Mouse (Mus musculus): Measurements from ENCODE around the gene Sorbs1. TPM values are rescaled to one million over a fixed set of nuclear protein-coding genes. Genes with fewer than 3 reads are reported as not detected.

Sorbs1 gene
- total RNA-seq, 4 experiments from 2014 or later = 159 to 179 (median 160) TPM

GRCm38 (mm10) chr19:40438907-40439306, 74.7 kb downstream of the Sorbs1 start:
- no peak for DNase-seq (ENCODE audit: low spot score in 2 of 2)

GRCm38 (mm10) chr19:40437651-40438068, 75.9 kb downstream of the Sorbs1 start:
- DNase-seq (ENCODE audit: low spot score in 2 of 2) = no peak

- DNase-seq (ENCODE audit: low spot score in 2 of 2) = no peak
Measured at GRCm38 (mm10) chr19:40436465-40437200, 76.9 kb downstream of the Sorbs1 start.

GRCm38 (mm10) chr19:40435797-40436196, 77.8 kb downstream of the Sorbs1 start:
- DNase-seq (ENCODE audit: low spot score in 2 of 2) = no peak

GRCm38 (mm10) chr19:40435045-40435444, 78.5 kb downstream of the Sorbs1 start:
- no peak for DNase-seq (ENCODE audit: low spot score in 2 of 2)

- no peak for DNase-seq (ENCODE audit: low spot score in 2 of 2)
Measured at GRCm38 (mm10) chr19:40434042-40434869, 79.3 kb downstream of the Sorbs1 start.

- no peak for DNase-seq (ENCODE audit: low spot score in 2 of 2)
Measured at GRCm38 (mm10) chr19:40433316-40433912, 80.2 kb downstream of the Sorbs1 start.

- DNase-seq (ENCODE audit: low spot score in 2 of 2) = no peak
Measured at GRCm38 (mm10) chr19:40431969-40432368, 81.6 kb downstream of the Sorbs1 start.

- no peak for DNase-seq (ENCODE audit: low spot score in 2 of 2)
Measured at GRCm38 (mm10) chr19:40429572-40429971, 84.0 kb downstream of the Sorbs1 start.

GRCm38 (mm10) chr19:40429169-40429568, 84.4 kb downstream of the Sorbs1 start:
- DNase-seq (ENCODE audit: low spot score in 2 of 2) = no peak

- no peak for DNase-seq (ENCODE audit: low spot score in 2 of 2)
Measured at GRCm38 (mm10) chr19:40426103-40426960, 87.2 kb downstream of the Sorbs1 start.

- no peak for DNase-seq (ENCODE audit: low spot score in 2 of 2)
Measured at GRCm38 (mm10) chr19:40425326-40425725, 88.3 kb downstream of the Sorbs1 start.

GRCm38 (mm10) chr19:40421037-40421436, 92.5 kb downstream of the Sorbs1 start:
- DNase-seq (ENCODE audit: low spot score in 2 of 2) = no peak

GRCm38 (mm10) chr19:40419315-40419714, 94.3 kb downstream of the Sorbs1 start:
- DNase-seq (ENCODE audit: low spot score in 2 of 2) = no peak

GRCm38 (mm10) chr19:40417155-40417821, 96.3 kb downstream of the Sorbs1 start:
- DNase-seq (ENCODE audit: low spot score in 2 of 2) = no peak

- DNase-seq (ENCODE audit: low spot score in 2 of 2) = no peak
Measured at GRCm38 (mm10) chr19:40415725-40416124, 97.9 kb downstream of the Sorbs1 start.

- DNase-seq (ENCODE audit: low spot score in 2 of 2) = no peak
Measured at GRCm38 (mm10) chr19:40414798-40415475, 98.6 kb downstream of the Sorbs1 start.

- no peak for DNase-seq (ENCODE audit: low spot score in 2 of 2)
Measured at GRCm38 (mm10) chr19:40414386-40414785, 99.2 kb downstream of the Sorbs1 start.

- no peak for DNase-seq (ENCODE audit: low spot score in 2 of 2)
Measured at GRCm38 (mm10) chr19:40411379-40411813, 102.2 kb downstream of the Sorbs1 start.

- DNase-seq (ENCODE audit: low spot score in 2 of 2) = no peak
Measured at GRCm38 (mm10) chr19:40410511-40410910, 103.1 kb downstream of the Sorbs1 start.

Measured in left cerebral cortex, adult 8-10 months (tissue).